Mouse (Mus musculus) fibroblast of lung, adult 2 months (primary cell): Measurements from ENCODE around the gene Nars2.

ENCODE experiments used
- DNase-seq: peaks from one replicate; pipeline ENCODE4 v3.0.0-alpha.2; 2011; ENCODE audit warnings: low read depth

Nars2 gene

GRCm38 (mm10) chr7:97072061-97072460, 120.8 kb downstream of the Nars2 start:
- no peak for DNase-seq

GRCm38 (mm10) chr7:97074974-97075373, 123.7 kb downstream of the Nars2 start:
- DNase-seq = no peak

GRCm38 (mm10) chr7:97076977-97077376, 125.7 kb downstream of the Nars2 start:
- DNase-seq = no peak

- DNase-seq = no peak
Measured at GRCm38 (mm10) chr7:97078685-97079084, 127.4 kb downstream of the Nars2 start.

- DNase-seq = peak; percentile 18
Measured at GRCm38 (mm10) chr7:97079145-97079544, 127.8 kb downstream of the Nars2 start.

DNA sequence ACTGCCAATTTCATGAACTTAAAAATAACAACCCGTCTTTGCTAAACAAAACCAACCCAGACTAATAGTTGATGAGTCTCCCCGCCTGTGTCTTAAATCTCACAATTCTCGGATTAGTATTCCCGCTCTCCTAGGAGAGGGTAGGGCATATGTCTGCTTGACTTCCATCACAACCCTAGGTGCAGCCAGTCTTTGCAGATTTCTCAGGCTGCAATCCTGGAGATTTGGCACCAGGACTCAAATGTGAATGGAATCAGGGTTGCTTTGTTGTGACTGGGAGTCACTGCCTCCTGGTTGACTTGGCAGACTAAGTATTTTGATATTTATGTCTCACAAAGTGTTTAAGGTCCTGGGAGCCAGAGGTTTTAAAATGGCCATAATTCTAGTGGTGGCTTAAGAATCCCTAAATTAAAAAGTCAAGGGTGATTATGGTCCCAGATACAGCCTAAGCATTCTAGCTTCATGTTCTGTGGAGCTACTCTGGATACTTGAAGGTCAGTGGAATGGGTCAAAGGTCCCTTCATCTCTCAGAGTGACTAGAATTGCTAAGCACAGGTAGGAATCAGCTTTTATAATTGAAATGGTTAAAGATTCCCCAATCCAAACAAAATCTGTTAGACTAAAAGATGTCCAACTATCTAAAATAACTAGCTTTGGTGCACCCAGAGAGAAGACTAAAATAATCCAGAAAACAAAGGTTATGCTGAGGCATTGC, 128.5 kb downstream of the Nars2 start:
- peak; percentile 16 for DNase-seq

DNA sequence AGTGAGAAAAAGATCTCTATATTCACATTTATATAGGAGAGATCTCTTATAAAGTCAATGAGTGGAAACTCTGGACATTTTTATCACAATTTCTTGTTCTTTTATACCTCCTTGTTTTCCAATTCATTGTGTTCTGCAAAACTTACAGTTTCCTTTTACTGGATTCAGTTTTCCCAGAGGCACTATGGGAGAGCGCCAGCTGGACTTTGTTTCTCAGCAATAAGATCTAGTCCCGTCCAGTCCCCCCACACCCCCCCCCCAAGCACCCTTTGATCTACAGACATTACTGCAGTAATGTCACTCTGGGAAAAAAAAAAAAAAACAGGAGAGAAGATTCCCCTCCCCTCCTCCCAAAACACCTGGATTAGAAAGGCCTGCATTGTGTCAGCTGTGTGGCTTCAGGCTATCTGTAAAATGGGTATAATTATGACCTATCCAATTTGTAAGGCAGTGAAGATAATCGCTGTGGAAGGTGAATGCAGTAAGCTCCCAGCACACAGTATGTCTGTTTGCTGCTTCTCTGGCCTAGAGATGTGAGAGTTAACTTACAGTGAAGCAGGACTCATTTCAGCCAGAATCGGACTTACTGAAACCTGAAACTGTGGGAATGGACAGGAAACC, 129.4 kb downstream of the Nars2 start:
- no peak for DNase-seq

DNA sequence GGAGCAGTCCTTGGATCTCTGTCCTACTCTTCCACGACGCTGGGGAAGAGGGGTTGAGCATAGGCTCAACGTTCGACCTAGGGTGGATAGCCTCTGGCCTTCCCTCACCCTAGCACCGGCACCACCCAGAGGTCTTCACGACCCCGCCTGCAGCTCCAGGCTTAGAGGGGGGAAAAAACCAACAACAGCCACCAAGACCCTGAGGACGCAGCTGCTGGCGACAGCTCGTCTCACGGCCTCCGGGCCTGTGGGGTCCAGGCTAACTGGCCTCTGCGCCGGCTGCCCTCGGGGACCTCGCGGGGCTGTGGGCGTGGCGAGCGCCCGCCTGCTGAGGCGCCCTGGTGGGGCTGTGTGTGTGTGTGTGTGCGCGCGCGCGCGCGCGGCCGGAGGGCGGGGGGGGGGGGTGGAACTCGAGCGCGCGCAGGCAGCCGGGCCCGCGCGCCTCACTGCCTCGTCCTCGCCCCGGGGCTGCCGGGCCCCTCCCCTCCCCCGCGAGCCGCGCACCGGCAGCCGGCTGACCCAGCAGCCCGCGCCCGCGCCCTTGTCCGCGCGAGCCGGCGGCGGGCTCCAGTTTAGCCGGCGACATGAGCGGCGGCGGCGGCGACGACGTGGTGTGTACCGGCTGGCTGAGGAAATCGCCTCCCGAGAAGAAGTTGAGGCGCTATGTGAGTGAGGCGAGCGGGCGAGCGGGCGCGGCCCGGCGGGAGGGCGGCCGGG, 130.1 kb downstream of the Nars2 start, which contains the start of gene Gab2:
Gab2 (plus strand) TSS at position 345 of the 717 bp plus-strand sequence.
- DNase-seq = peak; percentile 16

DNA sequence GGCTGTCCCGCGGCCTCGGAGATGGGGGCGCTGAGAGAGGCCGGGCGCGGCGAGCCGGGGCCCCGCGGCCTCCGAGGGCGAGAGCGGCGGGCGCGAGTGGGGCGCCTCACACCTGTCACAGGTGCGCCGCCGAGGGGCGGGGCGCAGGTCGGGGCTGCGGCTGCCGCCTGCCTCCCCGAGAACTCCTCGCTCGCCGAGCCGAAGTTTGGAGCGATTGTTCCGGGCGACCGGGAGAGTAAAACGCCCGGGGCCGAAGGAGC, 130.6 kb downstream of the Nars2 start:
- DNase-seq = no peak

DNA sequence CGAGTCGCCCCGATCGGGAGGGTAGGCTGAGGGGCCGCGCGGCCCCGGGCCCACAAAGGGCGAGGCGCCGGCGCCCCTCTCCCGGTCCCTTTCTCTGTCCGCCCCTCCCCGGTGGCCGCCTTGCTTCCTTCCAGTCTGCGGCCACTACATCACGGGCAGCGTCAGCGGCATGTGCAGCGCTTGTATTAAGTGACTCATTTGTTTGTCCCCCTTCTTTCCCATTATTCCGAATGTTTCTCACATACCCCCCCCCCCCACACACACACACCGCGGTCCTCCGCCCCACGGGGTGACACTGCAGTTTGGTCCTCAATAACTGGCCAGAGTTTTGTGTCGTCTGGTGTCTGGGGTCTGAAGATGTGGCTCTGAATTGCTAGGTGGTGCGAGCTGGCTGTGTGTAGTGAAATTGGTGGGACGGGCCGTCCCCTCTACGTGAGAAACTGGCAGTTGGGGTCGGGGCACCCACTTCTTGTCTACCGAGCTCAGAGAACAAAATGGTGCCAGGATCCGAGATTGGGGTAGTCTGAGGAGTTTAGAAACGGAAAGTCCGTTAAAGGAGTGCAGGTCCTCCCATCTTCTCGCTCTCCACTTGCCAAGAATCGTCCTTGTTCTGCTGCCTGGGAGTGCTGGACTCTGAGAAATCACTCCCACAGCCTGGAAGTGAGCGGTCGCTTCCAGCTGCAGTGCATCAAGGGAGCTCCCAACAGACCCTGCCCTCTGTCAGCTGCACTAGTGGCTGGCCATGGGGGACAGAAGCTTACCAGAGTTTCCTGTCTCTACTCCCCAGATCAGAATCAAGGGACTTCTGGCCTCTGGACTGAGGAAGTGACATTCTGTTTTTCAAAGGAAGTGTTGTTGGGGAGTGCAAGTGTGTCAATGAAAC, 131.2 kb downstream of the Nars2 start:
- peak; percentile 34 for DNase-seq

DNA sequence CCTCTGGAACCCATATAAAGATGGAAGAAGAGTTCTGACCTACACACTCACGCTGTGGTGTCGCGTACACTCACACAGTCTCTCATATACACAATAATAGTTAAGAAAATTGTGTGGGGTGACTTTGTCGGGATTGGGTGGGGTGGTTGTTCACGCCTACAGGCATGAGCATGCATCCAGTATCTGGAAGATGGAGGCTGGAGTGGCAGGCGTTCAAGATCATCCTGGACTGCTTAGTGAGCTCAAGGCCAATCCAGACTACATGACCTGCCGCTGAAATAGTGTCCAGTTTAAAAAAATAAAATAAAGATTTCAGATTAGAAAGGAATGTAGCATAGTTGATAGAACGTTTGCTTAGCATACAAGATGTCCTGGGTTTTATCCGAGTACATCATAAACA, 132.3 kb downstream of the Nars2 start:
- DNase-seq = no peak

DNA sequence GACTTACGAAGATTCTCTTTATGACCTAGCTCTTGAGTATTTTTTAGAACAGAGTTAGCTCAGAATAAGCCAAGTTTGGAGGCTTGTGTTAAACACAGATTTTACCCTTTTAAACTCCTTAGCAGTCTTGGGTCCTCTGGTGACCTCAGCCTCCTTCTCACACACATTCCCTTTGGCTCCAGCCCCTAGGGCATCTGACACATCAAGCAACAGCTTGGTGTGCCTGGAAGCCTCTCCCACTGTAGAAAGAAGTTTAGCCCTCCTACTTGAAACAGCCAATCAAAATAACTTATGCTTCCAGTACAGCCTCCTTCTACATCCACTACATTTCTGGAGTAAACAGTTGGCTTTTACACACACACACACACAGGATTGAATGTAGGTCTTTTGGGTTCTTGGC, 132.9 kb downstream of the Nars2 start:
- peak; percentile 26 for DNase-seq

DNA sequence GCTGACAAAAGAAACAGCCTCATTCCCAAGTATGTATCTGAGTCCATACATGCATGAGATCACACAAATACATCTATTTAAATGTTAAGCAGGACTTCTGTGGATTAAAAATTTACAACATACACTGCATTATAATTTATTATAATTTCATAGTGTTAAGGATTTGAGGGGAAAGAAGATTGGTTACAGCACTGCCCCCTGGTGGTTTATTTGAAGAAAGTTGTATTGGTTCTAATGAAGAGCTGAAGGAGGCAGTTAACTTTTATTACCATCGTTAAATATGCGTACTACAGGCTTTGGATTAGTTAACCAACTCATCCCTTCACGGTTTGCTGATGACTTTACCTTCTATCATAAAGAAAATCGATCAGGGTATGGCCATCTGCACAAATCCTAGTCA, 134.0 kb downstream of the Nars2 start:
- no peak for DNase-seq

- DNase-seq = no peak
Measured at GRCm38 (mm10) chr7:97094241-97094640, 142.9 kb downstream of the Nars2 start.

- no peak for DNase-seq
Measured at GRCm38 (mm10) chr7:97108119-97108518, 156.8 kb downstream of the Nars2 start.
